Mouse (Mus musculus) lung, adult 2 months (tissue): ENCODE data around the gene P3h4.

Source experiments
- CTCF ChIP-seq: fragments of 200-500 bp; IDR thresholded peaks from 2 replicates; pipeline ENCODE4 v1.5.1; 2011; ENCODE audit warnings: mild to moderate bottlenecking, low read length, control low read depth; ENCODE audit not compliant: insufficient read depth
- POLR2A ChIP-seq: fragments of 200-500 bp; IDR thresholded peaks from 2 replicates; pipeline ENCODE4 v1.6.1; 2011; ENCODE audit warnings: low read depth, mild to moderate bottlenecking, control low read depth, low read length, borderline replicate concordance; ENCODE audit errors: extremely low read depth

GRCm38 (mm10) chr11:100409686-100410085, 5.0 kb downstream of the P3h4 start:
- TF ChIP-seq POLR2A, result no peak
- TF ChIP-seq CTCF, result no peak
